Mouse (Mus musculus): ENCODE results near the gene Olfr1371. TPM values are rescaled to one million over a fixed set of nuclear protein-coding genes. Genes with fewer than 3 reads are reported as not detected.
"Not testable (repeated sequence)": the region's sequence is repeated elsewhere in the genome, so short reads cannot be mapped to it uniquely, and the experiment has no call there.

Gene Olfr1371
- polyA plus RNA-seq, 1 experiment from 2014 or later = not detected

DNA sequence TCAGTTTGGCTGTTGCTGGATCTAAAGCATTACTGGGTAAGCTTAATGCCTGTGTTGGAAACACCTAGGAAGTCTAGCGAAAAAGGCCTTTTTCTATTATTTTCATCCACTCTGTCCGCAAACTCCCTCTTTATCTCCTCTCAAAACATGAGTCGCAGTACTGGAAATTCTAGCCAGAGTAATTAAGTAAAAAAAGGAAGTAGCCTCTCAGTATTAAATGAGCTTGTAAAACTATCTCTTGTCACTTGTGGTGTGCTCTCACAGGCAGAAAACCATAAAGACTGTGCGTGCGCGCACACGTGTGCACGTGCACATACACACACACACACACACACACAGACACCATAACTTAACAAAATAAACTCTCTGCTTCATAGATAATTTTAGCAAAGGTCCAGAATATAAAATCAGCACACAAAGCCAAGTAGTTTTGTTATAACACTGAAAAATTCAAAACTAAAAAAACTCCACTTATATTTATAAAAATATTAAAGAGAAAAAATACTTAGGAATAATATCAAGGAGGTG, 17.2 kb downstream of the Olfr1371 start:
- H3K4me2 ChIP-seq (ENCODE audit: low read depth, low read length); H3K4me3 ChIP-seq (ENCODE audit: low read length); H3K27me3 ChIP-seq (ENCODE audit: control insufficient read depth, insufficient read depth, low read length); H3K36me3 ChIP-seq (ENCODE audit: control insufficient read depth, insufficient read depth); H3K4me1 ChIP-seq (ENCODE audit: control insufficient read depth, insufficient read depth, low read length); H3K9ac ChIP-seq (ENCODE audit: low read length); ATAC-seq (replicated peaks; ENCODE audit: extremely low read depth, insufficient read depth, low FRiP score); H3K9me3 ChIP-seq (replicated peaks; ENCODE audit: control insufficient read depth, low read length); H3K27ac ChIP-seq (ENCODE audit: low read length): not testable (repeated sequence)
- 79% methylated on average over 8 of the region's 8 CpGs for WGBS

DNA sequence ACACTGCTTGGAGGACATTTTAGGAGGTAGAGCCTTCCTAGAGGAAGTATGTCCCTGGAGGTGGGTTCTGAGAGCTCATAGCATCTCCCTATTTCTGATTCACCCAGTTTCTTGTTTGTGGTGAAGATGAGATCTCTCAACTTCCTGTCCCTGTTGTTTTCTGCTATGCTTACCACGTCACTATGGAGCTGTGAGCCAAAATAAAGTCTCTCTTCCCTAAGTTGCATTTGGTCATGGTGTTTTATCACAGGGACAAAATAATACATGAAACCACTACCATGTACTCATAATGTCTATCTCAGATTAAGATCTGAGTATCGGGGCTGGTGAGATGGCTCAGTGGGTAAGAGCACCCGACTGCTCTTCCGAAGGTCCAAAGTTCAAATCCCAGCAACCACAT, 33.1 kb downstream of the Olfr1371 start:
- not testable (repeated sequence) for H3K27me3 ChIP-seq (ENCODE audit: control insufficient read depth, insufficient read depth, low read length); H3K4me2 ChIP-seq (ENCODE audit: low read depth, low read length); H3K9me3 ChIP-seq (replicated peaks; ENCODE audit: control insufficient read depth, low read length); H3K9ac ChIP-seq (ENCODE audit: low read length); H3K4me3 ChIP-seq (ENCODE audit: low read length); ATAC-seq (replicated peaks; ENCODE audit: extremely low read depth, insufficient read depth, low FRiP score); H3K4me1 ChIP-seq (ENCODE audit: control insufficient read depth, insufficient read depth, low read length); H3K27ac ChIP-seq (ENCODE audit: low read length); H3K36me3 ChIP-seq (ENCODE audit: control insufficient read depth, insufficient read depth)
- WGBS = 85% methylated on average over 4 of the region's 4 CpGs

DNA sequence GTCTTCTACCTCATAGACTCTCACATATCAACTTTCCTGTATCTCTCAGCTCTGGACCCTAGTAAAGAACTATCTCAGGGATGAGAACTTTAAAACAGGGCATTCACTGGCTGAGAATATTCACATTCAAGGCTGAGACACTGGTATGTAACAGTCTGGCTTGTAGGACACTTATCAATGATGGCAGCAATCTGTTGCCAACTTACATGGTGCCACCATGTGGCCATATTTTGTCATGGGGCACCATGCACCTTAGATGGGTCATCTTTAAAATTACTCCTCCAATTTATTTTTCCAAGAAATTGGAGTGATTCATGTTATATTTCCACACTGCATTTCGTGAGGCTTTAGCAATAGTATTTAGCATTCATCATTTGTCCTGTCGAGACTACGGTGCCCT, 33.9 kb downstream of the Olfr1371 start:
- not testable (repeated sequence) for H3K4me1 ChIP-seq (ENCODE audit: control insufficient read depth, insufficient read depth, low read length); H3K27ac ChIP-seq (ENCODE audit: low read length); H3K9me3 ChIP-seq (replicated peaks; ENCODE audit: control insufficient read depth, low read length); H3K4me3 ChIP-seq (ENCODE audit: low read length); H3K9ac ChIP-seq (ENCODE audit: low read length); H3K4me2 ChIP-seq (ENCODE audit: low read depth, low read length); H3K36me3 ChIP-seq (ENCODE audit: control insufficient read depth, insufficient read depth); H3K27me3 ChIP-seq (ENCODE audit: control insufficient read depth, insufficient read depth, low read length); ATAC-seq (replicated peaks; ENCODE audit: extremely low read depth, insufficient read depth, low FRiP score)
- WGBS = 100% methylated on average over 1 of the region's 3 CpGs

DNA sequence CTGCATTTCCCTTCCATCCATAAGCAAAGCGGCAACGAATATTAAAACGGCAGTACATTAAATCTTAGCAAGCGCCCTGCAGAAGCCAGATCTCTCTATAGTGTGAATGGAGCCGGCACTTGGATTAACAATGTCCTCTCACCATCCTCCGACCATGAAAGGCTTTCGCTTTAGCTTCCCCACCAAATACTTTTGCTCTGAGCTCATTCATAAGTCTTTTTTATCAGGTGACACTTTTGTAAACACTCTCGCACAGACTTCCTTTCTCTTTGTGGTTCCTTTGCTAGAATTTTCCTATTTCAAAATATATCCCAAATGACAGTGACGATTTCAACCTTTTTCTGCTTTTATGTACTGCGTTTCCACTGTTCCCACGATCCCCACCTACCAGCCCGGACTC, 45.3 kb downstream of the Olfr1371 start:
- H3K9me3 ChIP-seq (replicated peaks; ENCODE audit: control insufficient read depth, low read length) = no peaks in the 10 kb centered on the region
- no peaks in the 10 kb centered on the region for H3K36me3 ChIP-seq (ENCODE audit: control insufficient read depth, insufficient read depth)
- H3K4me1 ChIP-seq (ENCODE audit: control insufficient read depth, insufficient read depth, low read length) = no peaks in the 10 kb centered on the region; the same call in 1 of the 2 replicates
- WGBS = 10% methylated on average over 12 of the region's 12 CpGs
- H3K27ac ChIP-seq (ENCODE audit: low read length) = no peak overlapping the region
- H3K4me3 ChIP-seq (ENCODE audit: low read length) = peak overlapping the region; percentile 64
- peak overlapping the region; percentile 44; the same call in 1 of the 2 replicates for H3K9ac ChIP-seq (ENCODE audit: low read length)
- peaks cover 14% of the 10 kb centered on the region for H3K27me3 ChIP-seq (ENCODE audit: control insufficient read depth, insufficient read depth, low read length)
- ATAC-seq (replicated peaks; ENCODE audit: extremely low read depth, insufficient read depth, low FRiP score) = no peak
- peak overlapping the region; percentile 88 for H3K4me2 ChIP-seq (ENCODE audit: low read depth, low read length)

GRCm38 (mm10) chr11:52167901-52168302, 45.9 kb downstream of the Olfr1371 start:
- ATAC-seq (replicated peaks; ENCODE audit: extremely low read depth, insufficient read depth, low FRiP score) = peak; percentile 86
- H3K9me3 ChIP-seq (replicated peaks; ENCODE audit: control insufficient read depth, low read length); H3K4me1 ChIP-seq (ENCODE audit: control insufficient read depth, insufficient read depth, low read length); H3K36me3 ChIP-seq (ENCODE audit: control insufficient read depth, insufficient read depth); H3K27ac ChIP-seq (ENCODE audit: low read length): not testable (repeated sequence)
- WGBS = under 1% methylated on average over 16 of the region's 42 CpGs
- Histone ChIP-seq H3K4me3 (ENCODE audit: low read length) (peak overlapping the region; percentile 64), H3K9ac (ENCODE audit: low read length) (peak overlapping the region; percentile 64), H3K27me3 (ENCODE audit: control insufficient read depth, insufficient read depth, low read length) (peaks cover 14% of the 10 kb centered on the region), H3K4me2 (ENCODE audit: low read depth, low read length) (peak overlapping the region; percentile 88)

- 1% methylated on average over 21 of the region's 21 CpGs for WGBS
- no peaks in the 10 kb centered on the region; the same call in 1 of the 2 replicates for H3K4me1 ChIP-seq (ENCODE audit: control insufficient read depth, insufficient read depth, low read length)
These were observed 46.7 kb downstream of the Olfr1371 start for GRCm38 (mm10) chr11:52167126-52167525.

GRCm38 (mm10) chr11:52163926-52164325, 49.9 kb downstream of the Olfr1371 start:
- no peaks in the 10 kb centered on the region; the same call in 1 of the 2 replicates for H3K4me1 ChIP-seq (ENCODE audit: control insufficient read depth, insufficient read depth, low read length)
- no peak for ATAC-seq (replicated peaks; ENCODE audit: extremely low read depth, insufficient read depth, low FRiP score)

More at GRCm38 (mm10) chr11:52167126-52167525, 46.7 kb downstream of the Olfr1371 start:
- peak overlapping the region; percentile 64 for H3K4me3 ChIP-seq (ENCODE audit: low read length)
- H3K27me3 ChIP-seq (ENCODE audit: control insufficient read depth, insufficient read depth, low read length) = peaks cover 14% of the 10 kb centered on the region
- ATAC-seq (replicated peaks; ENCODE audit: extremely low read depth, insufficient read depth, low FRiP score) = no peak
- no peaks in the 10 kb centered on the region for H3K36me3 ChIP-seq (ENCODE audit: control insufficient read depth, insufficient read depth)
- no peaks in the 10 kb centered on the region for H3K9me3 ChIP-seq (replicated peaks; ENCODE audit: control insufficient read depth, low read length)
- no peak overlapping the region for H3K27ac ChIP-seq (ENCODE audit: low read length)
- H3K9ac ChIP-seq (ENCODE audit: low read length) = no peak overlapping the region
- peak overlapping the region; percentile 88 for H3K4me2 ChIP-seq (ENCODE audit: low read depth, low read length)

More at GRCm38 (mm10) chr11:52163926-52164325, 49.9 kb downstream of the Olfr1371 start:
- Histone ChIP-seq H3K4me3 (ENCODE audit: low read length) (no peak overlapping the region), H3K4me2 (ENCODE audit: low read depth, low read length) (no peak overlapping the region), H3K27me3 (ENCODE audit: control insufficient read depth, insufficient read depth, low read length) (peaks cover 6% of the 10 kb centered on the region), H3K9ac (ENCODE audit: low read length) (no peak overlapping the region), H3K27ac (ENCODE audit: low read length) (no peak overlapping the region), H3K9me3 (replicated peaks; ENCODE audit: control insufficient read depth, low read length) (no peaks in the 10 kb centered on the region), H3K36me3 (ENCODE audit: control insufficient read depth, insufficient read depth) (no peaks in the 10 kb centered on the region)
- WGBS = 23% methylated on average over 10 of the region's 10 CpGs

Other genes starting within 250 kb of the Olfr1371 start
- 73.0 and 81.1 TPM in 2 replicates for gene Cdkn2aipnl, start 246.3 kb downstream of the Olfr1371 start, polyA plus RNA-seq (2015; fragmentation: Nextera tagmentation; extraction: Ambion mirVana)
- 278 and 286 TPM in 2 replicates for gene Ube2b, start 213.2 kb downstream of the Olfr1371 start, polyA plus RNA-seq (2015; fragmentation: Nextera tagmentation; extraction: Ambion mirVana)
- 10.8 and 12.7 TPM in 2 replicates for gene Cdkl3, start 209.8 kb downstream of the Olfr1371 start, polyA plus RNA-seq (2015; fragmentation: Nextera tagmentation; extraction: Ambion mirVana)
- gene Ppp2ca, start 115.3 kb downstream of the Olfr1371 start, polyA plus RNA-seq (2015; fragmentation: Nextera tagmentation; extraction: Ambion mirVana) = 67.3 and 71.3 TPM in 2 replicates
- gene Olfr1373, start 68.5 kb downstream of the Olfr1371 start, polyA plus RNA-seq (2015; fragmentation: Nextera tagmentation; extraction: Ambion mirVana) = not detected in 2 replicates
- gene Skp1a, start 18.0 kb upstream of the Olfr1371 start, polyA plus RNA-seq (2015; fragmentation: Nextera tagmentation; extraction: Ambion mirVana) = 476 and 507 TPM in 2 replicates
- gene Tcf7, start 69.0 kb upstream of the Olfr1371 start, polyA plus RNA-seq (2015; fragmentation: Nextera tagmentation; extraction: Ambion mirVana) = 29.0 and 65.0 TPM in 2 replicates
- gene Vdac1, start 146.9 kb upstream of the Olfr1371 start, polyA plus RNA-seq (2015; fragmentation: Nextera tagmentation; extraction: Ambion mirVana) = 541 and 624 TPM in 2 replicates
- gene 9530068E07Rik, start 182.4 kb upstream of the Olfr1371 start, polyA plus RNA-seq (2015; fragmentation: Nextera tagmentation; extraction: Ambion mirVana) = 182 and 205 TPM in 2 replicates

Data from heart, embryonic 16.5 days (tissue).